Mouse (Mus musculus) cerebellum, adult 2 months (tissue): ENCODE measurements around the gene Asb8.

ENCODE experiments used
- CTCF ChIP-seq: fragments of 200-500 bp; IDR thresholded peaks from 2 replicates; pipeline ENCODE4 v1.5.1; 2011; ENCODE audit warnings: low read depth, mild to moderate bottlenecking, control low read depth, low read length, moderate library complexity, borderline replicate concordance; ENCODE audit not compliant: insufficient read depth
- POLR2A ChIP-seq: fragments of 200-500 bp; IDR thresholded peaks from 2 replicates; pipeline ENCODE4 v1.6.1; 2011; ENCODE audit warnings: low read length, control low read depth, borderline replicate concordance; ENCODE audit not compliant: insufficient read depth

- TF ChIP-seq CTCF (no peak), POLR2A (no peak)
Measured at GRCm38 (mm10) chr15:98140809-98141208, 24.6 kb downstream of the Asb8 start.
